Mouse (Mus musculus) liver, embryonic 14.5 days (tissue): ENCODE data around the gene E130114P18Rik.

Experiments used
- CTCF ChIP-seq: IDR thresholded peaks from 2 replicates; pipeline ENCODE4 v1.5.1; 2016; ENCODE audit warnings: antibody characterized with exemption, low read depth, control low read depth
- EP300 ChIP-seq: IDR thresholded peaks from 2 replicates; pipeline ENCODE4 v1.6.1; 2016; ENCODE audit warnings: antibody characterized with exemption, low read depth

DNA sequence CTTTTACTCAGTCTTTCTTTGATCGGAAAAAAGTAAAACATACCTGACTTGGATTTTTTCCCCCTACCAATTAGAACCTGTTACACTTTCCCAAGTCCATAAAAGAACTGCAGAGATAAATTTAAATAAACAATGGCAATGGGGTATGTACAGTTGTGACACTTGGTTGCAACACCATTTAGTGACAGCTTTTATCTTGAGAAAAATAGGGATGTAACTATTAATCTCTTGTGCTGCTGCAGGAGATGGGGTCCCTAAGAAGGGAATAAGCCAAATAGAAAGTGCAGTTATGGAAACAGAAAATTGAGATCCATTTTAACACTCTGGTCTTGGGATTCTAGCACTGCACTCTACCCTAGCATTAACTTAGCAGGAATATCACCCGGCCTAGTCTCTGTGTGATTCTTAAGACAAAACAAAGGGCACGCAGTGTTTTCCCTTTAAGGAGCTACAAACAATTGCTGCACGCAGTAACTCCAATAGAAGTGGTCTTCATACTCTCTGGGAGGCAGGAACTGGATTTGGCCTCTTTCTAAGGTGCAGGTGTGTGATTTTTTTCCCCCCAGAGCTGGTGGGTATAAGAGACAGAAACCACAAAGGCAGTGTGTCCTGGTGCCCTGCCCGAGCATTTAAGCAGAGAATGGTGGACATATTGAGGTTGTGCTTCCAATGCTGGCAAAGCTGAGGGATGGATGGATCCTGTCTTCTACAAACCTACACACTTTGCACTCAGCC, 25.4 kb downstream of the E130114P18Rik start:
- TF ChIP-seq CTCF (no peak), EP300 (no peak)
